Mouse (Mus musculus) retina, postnatal 7 days (tissue): ENCODE measurements around the gene Pip4p1.
"Not testable (repeated sequence)": the region's sequence is repeated elsewhere in the genome, so short reads cannot be mapped to it uniquely, and the experiment has no call there.

Experiments
- DNase-seq: peaks from one replicate; pipeline ENCODE4 v3.0.0-alpha.2; 2012; ENCODE audit warnings: low read depth, low spot score

The Pip4p1 gene

GRCm38 (mm10) chr14:50938940-50939339, 8.3 kb upstream of the Pip4p1 start:
- DNase-seq: no peak

- no peak for DNase-seq
Observed at GRCm38 (mm10) chr14:50938119-50938908, 7.7 kb upstream of the Pip4p1 start.

- no peak for DNase-seq
Observed at GRCm38 (mm10) chr14:50936649-50937048, 6.0 kb upstream of the Pip4p1 start.

GRCm38 (mm10) chr14:50931493-50932020, 901 bp upstream of the Pip4p1 start:
- DNase-seq: no peak

- DNase-seq: no peak
Observed at GRCm38 (mm10) chr14:50930377-50930753, 291 bp downstream of the Pip4p1 start.

- no peak for DNase-seq
Observed at GRCm38 (mm10) chr14:50929951-50930350, 705 bp downstream of the Pip4p1 start.

GRCm38 (mm10) chr14:50927366-50927765, 3.3 kb downstream of the Pip4p1 start:
- no peak for DNase-seq

GRCm38 (mm10) chr14:50925111-50925920, 5.3 kb downstream of the Pip4p1 start:
- no peak for DNase-seq

- DNase-seq: peak; percentile 91
Observed at GRCm38 (mm10) chr14:50924281-50925064, 6.2 kb downstream of the Pip4p1 start, which contains the start of the genes Osgep and Apex1. Gene Osgep (minus strand): TSS chr14:50924893. Gene Apex1 (plus strand): TSS chr14:50924968.

- DNase-seq: not testable (repeated sequence)
Observed at GRCm38 (mm10) chr14:50923437-50923836, 7.2 kb downstream of the Pip4p1 start.

GRCm38 (mm10) chr14:50911356-50911755, 19.3 kb downstream of the Pip4p1 start:
- no peak for DNase-seq

- no peak for DNase-seq
Observed at GRCm38 (mm10) chr14:50908126-50908525, 22.5 kb downstream of the Pip4p1 start.

- not testable (repeated sequence) for DNase-seq
Observed at GRCm38 (mm10) chr14:50905327-50905726, 25.3 kb downstream of the Pip4p1 start.

- no peak for DNase-seq
Observed at GRCm38 (mm10) chr14:50904828-50905129, 25.9 kb downstream of the Pip4p1 start.

GRCm38 (mm10) chr14:50903973-50904827, 26.5 kb downstream of the Pip4p1 start:
- no peak for DNase-seq

GRCm38 (mm10) chr14:50897992-50898391, 32.7 kb downstream of the Pip4p1 start:
- not testable (repeated sequence) for DNase-seq

GRCm38 (mm10) chr14:50897374-50897765, 33.3 kb downstream of the Pip4p1 start, which contains the start of gene Klhl33:
Gene Klhl33 (minus strand): TSS chr14:50897507.
- DNase-seq: no peak

- no peak for DNase-seq
Observed at GRCm38 (mm10) chr14:50896747-50897373, 33.8 kb downstream of the Pip4p1 start.

GRCm38 (mm10) chr14:50895985-50896746, 34.5 kb downstream of the Pip4p1 start:
- no peak for DNase-seq
